10 mouse cellular contexts compared by ENCODE assay signal in genomic region chr5:123324242-123324641, GRCm38 (mm10). TPM values are rescaled to one million over a fixed set of nuclear protein-coding genes. Genes with fewer than 3 reads are reported as not detected.
A peak's percentile ranks its signal among the peaks of the same experiment; 100 is the strongest.
DNase-seq lines count a peak whose midpoint lies in the region; ATAC-seq lines count a peak whose summit lies in the region.
"Had no signal": no experiment of that assay in that cellular context is flagged by ENCODE, and none has a peak within 500 bp of the region (broad histone marks: within the 10 kb centered on the region; RNA-seq: fewer than 3 reads in every experiment).

No protein-coding gene starts in this region.

- peak; percentile 75 for DNase-seq in retina, postnatal 1 day
- no peak for DNase-seq in retina, embryonic 14.5 days (ENCODE audit: low spot score)
- DNase-seq in embryonic facial prominence, embryonic 10.5 days (ENCODE audit: low spot score): peak; percentile 57
- DNase-seq in hindbrain, embryonic 14.5 days (ENCODE audit: low spot score): peak; percentile 55
- DNase-seq in T-cell, adult 2 months (ENCODE audit: low spot score): no peak
- DNase-seq in left cerebral cortex, adult 18-20 months (ENCODE audit: low spot score in 2 of 2): no peak
- DNase-seq: cerebellum, adult 9-11 months had no signal

- peak overlapping the region; percentile 3; the same call in 1 of the 2 replicates for H3K9ac ChIP-seq in hindbrain, embryonic 14.5 days
- 0 out of 2 replicates have a peak overlapping the region, but pooled peaks have one; percentile 10 for H3K9ac ChIP-seq in neural tube, embryonic 15.5 days (replicated peaks)

- H3K4me2 ChIP-seq in hindbrain, embryonic 14.5 days (replicated peaks): peak overlapping the region; percentile 24
- H3K4me2 ChIP-seq in neural tube, embryonic 15.5 days: peak overlapping the region; percentile 39

- no peaks in the 10 kb centered on the region for H3K36me3 ChIP-seq in embryonic facial prominence, embryonic 10.5 days (replicated peaks)
- H3K36me3 ChIP-seq in hindbrain, embryonic 14.5 days (replicated peaks; ENCODE audit: control insufficient read depth, insufficient read depth): no peaks in the 10 kb centered on the region
- no peaks in the 10 kb centered on the region for H3K36me3 ChIP-seq in neural tube, embryonic 15.5 days

- no peaks in the 10 kb centered on the region for H3K9me3 ChIP-seq in embryonic facial prominence, embryonic 10.5 days
- H3K9me3 ChIP-seq in hindbrain, embryonic 14.5 days (ENCODE audit: control insufficient read depth, low read length): no peaks in the 10 kb centered on the region
- no peaks in the 10 kb centered on the region for H3K9me3 ChIP-seq in neural tube, embryonic 15.5 days (replicated peaks)

- ATAC-seq in hindbrain, embryonic 14.5 days (ENCODE audit: low FRiP score): no peak; the same call in 1 of the 2 replicates
- no peak for ATAC-seq in neural tube, embryonic 15.5 days (ENCODE audit: low FRiP score)
- no peak for ATAC-seq in frontal cortex, adult (ENCODE audit: low TSS enrichment)
- ATAC-seq: Patski had no signal

- peaks cover 23% of the 10 kb centered on the region for H3K4me1 ChIP-seq in embryonic facial prominence, embryonic 10.5 days
- peaks cover 8% of the 10 kb centered on the region; the same call in 1 of the 2 replicates for H3K4me1 ChIP-seq in hindbrain, embryonic 14.5 days (replicated peaks; ENCODE audit: control insufficient read depth, insufficient read depth, low read length)
- peaks cover 7% of the 10 kb centered on the region for H3K4me1 ChIP-seq in neural tube, embryonic 15.5 days

- H3K27ac ChIP-seq in embryonic facial prominence, embryonic 10.5 days (replicated peaks): peak overlapping the region; percentile 75
- no peak overlapping the region for H3K27ac ChIP-seq in hindbrain, embryonic 14.5 days
- no peak overlapping the region for H3K27ac ChIP-seq in neural tube, embryonic 15.5 days (replicated peaks)

- 24% methylated on average over 15 of the region's 15 CpGs for WGBS in embryonic facial prominence, embryonic 10.5 days
- 12% methylated on average over 15 of the region's 15 CpGs for WGBS in hindbrain, embryonic 14.5 days
- 11% methylated on average over 15 of the region's 15 CpGs for WGBS in neural tube, embryonic 15.5 days

- H3K27me3 ChIP-seq in embryonic facial prominence, embryonic 10.5 days (replicated peaks; ENCODE audit: low read depth, poor library complexity, severe bottlenecking): no peaks in the 10 kb centered on the region
- no peaks in the 10 kb centered on the region for H3K27me3 ChIP-seq in hindbrain, embryonic 14.5 days (ENCODE audit: control insufficient read depth, insufficient read depth, low read length)
- H3K27me3 ChIP-seq in neural tube, embryonic 15.5 days (replicated peaks): no peaks in the 10 kb centered on the region
- H3K27me3 ChIP-seq: Patski had no signal

- H3K4me3 ChIP-seq in embryonic facial prominence, embryonic 10.5 days: peak overlapping the region; percentile 23; the same call in 1 of the 2 replicates
- H3K4me3 ChIP-seq in hindbrain, embryonic 14.5 days (replicated peaks; ENCODE audit: low read length): no peak overlapping the region
- H3K4me3 ChIP-seq in neural tube, embryonic 15.5 days (replicated peaks): no peak overlapping the region

RNA-seq across cellular contexts. Expression of gene Bcl7a, which starts 19.4 kb away (rescaled TPM):
- polyA plus RNA-seq in embryonic facial prominence, embryonic 10.5 days (2016; fragmentation: Nextera tagmentation; extraction: Ambion mirVana): 41.7 and 42.8 TPM in 2 replicates
- polyA plus RNA-seq in hindbrain, embryonic 14.5 days (2014; fragmentation: Nextera tagmentation; extraction: Ambion mirVana): 35.6 and 36.5 TPM in 2 replicates
- 30.2 and 31.0 TPM in 2 replicates for polyA plus RNA-seq in neural tube, embryonic 15.5 days (2015; fragmentation: Nextera tagmentation; extraction: Ambion mirVana)
- 10 to 100 TPM; 66.3 to 70.1 TPM for total RNA-seq in left cerebral cortex, adult 18-20 months (2021)

Comparison
In these comparisons a context has a peak if more than half of its experiments do, and no peak if none do; other contexts are left out.
1. DNase-seq: peak in retina, postnatal 1 day (single experiment), embryonic facial prominence, embryonic 10.5 days (single experiment) and hindbrain, embryonic 14.5 days (single experiment); none in retina, embryonic 14.5 days (single experiment), T-cell, adult 2 months (single experiment) and left cerebral cortex, adult 18-20 months (0 of 2).